Mouse (Mus musculus) brain, adult 2 months (tissue): Measurements from ENCODE around the gene Ildr1.

ENCODE experiments used
- DNase-seq: peaks from one replicate; pipeline ENCODE4 v3.0.0; 2011; ENCODE audit warnings: low read depth, low spot score

The Ildr1 gene

GRCm38 (mm10) chr16:36700484-36700883, 6.7 kb downstream of the Ildr1 start:
- no peak for DNase-seq

- peak; percentile 27 for DNase-seq
These were observed 14.1 kb downstream of the Ildr1 start for GRCm38 (mm10) chr16:36707702-36708423.

GRCm38 (mm10) chr16:36708751-36709150, 15.0 kb downstream of the Ildr1 start:
- DNase-seq: no peak

- DNase-seq: no peak
These were observed 15.6 kb downstream of the Ildr1 start for GRCm38 (mm10) chr16:36709405-36709804.

GRCm38 (mm10) chr16:36710794-36711193, 17.0 kb downstream of the Ildr1 start:
- no peak for DNase-seq

- DNase-seq: peak; percentile 7
These were observed 18.0 kb downstream of the Ildr1 start for GRCm38 (mm10) chr16:36711760-36712159.

- DNase-seq: no peak
These were observed 23.7 kb downstream of the Ildr1 start for GRCm38 (mm10) chr16:36717481-36717880.

- DNase-seq: no peak
These were observed 24.9 kb downstream of the Ildr1 start for GRCm38 (mm10) chr16:36718637-36719036.

GRCm38 (mm10) chr16:36720194-36721055, 26.6 kb downstream of the Ildr1 start:
- no peak for DNase-seq

GRCm38 (mm10) chr16:36722739-36723138, 29.0 kb downstream of the Ildr1 start:
- DNase-seq: no peak

GRCm38 (mm10) chr16:36723880-36724443, 30.2 kb downstream of the Ildr1 start:
- peak; percentile 50 for DNase-seq

- DNase-seq: no peak
These were observed 35.2 kb downstream of the Ildr1 start for GRCm38 (mm10) chr16:36728959-36729358.

GRCm38 (mm10) chr16:36732572-36732971, 38.8 kb downstream of the Ildr1 start:
- no peak for DNase-seq

GRCm38 (mm10) chr16:36733827-36734226, 40.0 kb downstream of the Ildr1 start:
- peak; percentile 7 for DNase-seq

GRCm38 (mm10) chr16:36735421-36735820, 41.6 kb downstream of the Ildr1 start:
- DNase-seq: no peak

- DNase-seq: no peak
These were observed 45.7 kb downstream of the Ildr1 start for GRCm38 (mm10) chr16:36739404-36739930.

- no peak for DNase-seq
These were observed 49.8 kb downstream of the Ildr1 start for GRCm38 (mm10) chr16:36743580-36743979.

- DNase-seq: no peak
These were observed 53.3 kb downstream of the Ildr1 start for GRCm38 (mm10) chr16:36747068-36747467.

- DNase-seq: no peak
These were observed 54.0 kb downstream of the Ildr1 start for GRCm38 (mm10) chr16:36747767-36748166.

- no peak for DNase-seq
These were observed 58.2 kb downstream of the Ildr1 start for GRCm38 (mm10) chr16:36751979-36752378.

- DNase-seq: peak; percentile 14
These were observed 76.5 kb downstream of the Ildr1 start for GRCm38 (mm10) chr16:36770191-36770771.

- DNase-seq: peak; percentile 8
These were observed 77.1 kb downstream of the Ildr1 start for GRCm38 (mm10) chr16:36770830-36771229.
